In genomic region chr17:5733400-5733799, GRCm38 (mm10) we compare ENCODE assay signal across 8 mouse cellular contexts.
A peak's percentile ranks its signal among the peaks of the same experiment; 100 is the strongest.
DNase-seq lines count a peak whose midpoint lies in the region; ATAC-seq and TF ChIP-seq lines count a peak whose summit lies in the region.

No protein-coding gene starts in this region.

- H3K4me3 ChIP-seq in forebrain, embryonic 14.5 days (ENCODE audit: low read depth, low read length), result no peak overlapping the region
- no peak overlapping the region for H3K4me3 ChIP-seq in forebrain, embryonic 12.5 days (replicated peaks)
- no peak overlapping the region for H3K4me3 ChIP-seq in testis, adult 2 months (ENCODE audit: control insufficient read depth, low read depth, low read length)

- no peaks in the 10 kb centered on the region for H3K36me3 ChIP-seq in forebrain, embryonic 14.5 days (ENCODE audit: control insufficient read depth, insufficient read depth, low read length)
- no peaks in the 10 kb centered on the region for H3K36me3 ChIP-seq in forebrain, embryonic 12.5 days (replicated peaks)
- H3K36me3 ChIP-seq in testis, adult 2 months (ENCODE audit: control insufficient read depth, insufficient read depth, low read length), result no peaks in the 10 kb centered on the region

- H3K4me2 ChIP-seq in forebrain, embryonic 14.5 days (ENCODE audit: low read length), result no peak overlapping the region
- no peak overlapping the region for H3K4me2 ChIP-seq in forebrain, embryonic 12.5 days

- WGBS in forebrain, embryonic 14.5 days, result 31% methylated on average over 7 of the region's 7 CpGs
- 31% methylated on average over 7 of the region's 7 CpGs for WGBS in forebrain, embryonic 12.5 days

- no peak for TF ChIP-seq POLR2A in testis, adult 2 months (IDR thresholded peaks at IDR 0.05; ENCODE audit: control insufficient read depth, low read depth, low read length)

- H3K4me1 ChIP-seq in forebrain, embryonic 14.5 days (ENCODE audit: control insufficient read depth, insufficient read depth, low read length), result no peaks in the 10 kb centered on the region
- no peaks in the 10 kb centered on the region for H3K4me1 ChIP-seq in forebrain, embryonic 12.5 days
- H3K4me1 ChIP-seq in testis, adult 2 months (ENCODE audit: control insufficient read depth, insufficient read depth, low read length), result no peaks in the 10 kb centered on the region

- TF ChIP-seq CTCF in testis, adult 2 months (IDR thresholded peaks at IDR 0.05; ENCODE audit: control insufficient read depth, insufficient read depth, insufficient replicate concordance, low read depth, low read length), result peak; percentile 65; the same call in 1 of the 2 replicates

- H3K9ac ChIP-seq in forebrain, embryonic 14.5 days (ENCODE audit: low read length), result no peak overlapping the region
- H3K9ac ChIP-seq in forebrain, embryonic 12.5 days, result no peak overlapping the region

- no peaks in the 10 kb centered on the region for H3K27me3 ChIP-seq in forebrain, embryonic 14.5 days (replicated peaks; ENCODE audit: control insufficient read depth, insufficient read depth, low read length)
- H3K27me3 ChIP-seq in forebrain, embryonic 12.5 days, result no peaks in the 10 kb centered on the region; the same call in none of the 2 replicates
- no peaks in the 10 kb centered on the region for H3K27me3 ChIP-seq in testis, adult 2 months (ENCODE audit: control insufficient read depth, insufficient read depth, low read length)

- no peak for ATAC-seq in forebrain, embryonic 14.5 days
- ATAC-seq in forebrain, embryonic 12.5 days (ENCODE audit: low FRiP score), result no peak
- peak; percentile 55 for ATAC-seq in common myeloid progenitor, adult 5-6 weeks (replicated peaks; ENCODE audit: low read depth, poor library complexity, severe bottlenecking)
- peak; percentile 83 for ATAC-seq in megakaryocyte-erythroid progenitor cell, adult 5-6 weeks (replicated peaks; ENCODE audit: low FRiP score, low TSS enrichment, poor library complexity, severe bottlenecking)

- peak; percentile 37 for DNase-seq in forebrain, embryonic 14.5 days (ENCODE audit: low spot score)
- no peak for DNase-seq in testis, postnatal 14 days (ENCODE audit: low spot score)
- peak; percentile 34 to 79 for DNase-seq in kidney, postnatal 36 days
- peak; percentile 77 for DNase-seq in thymus, postnatal 14 days

- no peaks in the 10 kb centered on the region for H3K9me3 ChIP-seq in forebrain, embryonic 14.5 days (replicated peaks; ENCODE audit: control insufficient read depth, low read length)
- no peaks in the 10 kb centered on the region for H3K9me3 ChIP-seq in forebrain, embryonic 12.5 days

- H3K27ac ChIP-seq in forebrain, embryonic 14.5 days (ENCODE audit: low read depth, low read length), result no peak overlapping the region
- no peak overlapping the region for H3K27ac ChIP-seq in forebrain, embryonic 12.5 days
- H3K27ac ChIP-seq in testis, adult 2 months (ENCODE audit: control insufficient read depth, insufficient read depth, low read depth, low read length), result no peak overlapping the region

Comparison
In these comparisons a context has a peak if more than half of its experiments do, and no peak if none do; other contexts are left out.
1. ATAC-seq: peak in common myeloid progenitor, adult 5-6 weeks (single experiment) and megakaryocyte-erythroid progenitor cell, adult 5-6 weeks (single experiment); none in forebrain, embryonic 14.5 days (single experiment) and forebrain, embryonic 12.5 days (single experiment).